Mouse (Mus musculus): ENCODE measurements around the gene Gm11034.

DNA sequence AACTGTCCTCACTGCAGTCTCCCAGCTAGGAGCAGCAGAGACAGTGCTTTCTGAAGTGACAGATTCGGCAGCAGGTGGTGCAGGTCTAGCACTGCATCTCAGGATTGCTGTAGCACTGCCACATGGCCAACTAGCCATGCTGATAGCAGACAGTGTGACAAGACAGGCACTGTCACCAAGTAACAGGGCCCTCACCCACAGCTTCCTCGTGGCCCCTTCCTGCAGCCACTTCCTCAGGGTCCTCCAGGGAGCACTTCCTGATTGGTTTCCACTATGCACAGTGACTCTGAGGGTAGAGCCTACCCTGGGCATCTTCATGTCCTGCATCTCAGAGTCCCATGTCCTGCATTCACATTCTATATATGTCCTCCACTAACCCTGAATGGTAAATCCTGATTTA is 31.2 kb upstream of the Gm11034 start:
- TF ChIP-seq GATA1 (IDR thresholded peaks at IDR 0.05; ENCODE audit: low read length): no peak
- TF ChIP-seq TAL1 (IDR thresholded peaks at IDR 0.05; ENCODE audit: low read length): no peak

All from erythroblast, embryonic 14.5 days (primary cell).